Mouse (Mus musculus) common myeloid progenitor, adult 5-6 weeks (primary cell): ENCODE measurements around the gene Rgs13. TPM values are rescaled to one million over a fixed set of nuclear protein-coding genes. Genes with fewer than 3 reads are reported as not detected.

Experiments
- ATAC-seq: replicated peaks from 2 replicates; pipeline ENCODE4 v1.8.0; 2016; ENCODE audit warnings: low read depth, mild to moderate bottlenecking, moderate TSS enrichment, inconsistent platforms; ENCODE audit not compliant: poor library complexity, severe bottlenecking
- total RNA-seq: library from RNA; stranded (forward); fragments of 200-1000, 187-1606 nt; gene quantifications from 2 replicates; pipeline ENCODE4 v1.2.3, GENCODE M21; 2017

Rgs13 gene
- total RNA-seq: not detected in 2 replicates

- ATAC-seq: no peak
Observed at GRCm38 (mm10) chr1:144177166-144177565, at the start of gene Rgs13. Rgs13 (minus strand) TSS chr1:144177372.

DNA sequence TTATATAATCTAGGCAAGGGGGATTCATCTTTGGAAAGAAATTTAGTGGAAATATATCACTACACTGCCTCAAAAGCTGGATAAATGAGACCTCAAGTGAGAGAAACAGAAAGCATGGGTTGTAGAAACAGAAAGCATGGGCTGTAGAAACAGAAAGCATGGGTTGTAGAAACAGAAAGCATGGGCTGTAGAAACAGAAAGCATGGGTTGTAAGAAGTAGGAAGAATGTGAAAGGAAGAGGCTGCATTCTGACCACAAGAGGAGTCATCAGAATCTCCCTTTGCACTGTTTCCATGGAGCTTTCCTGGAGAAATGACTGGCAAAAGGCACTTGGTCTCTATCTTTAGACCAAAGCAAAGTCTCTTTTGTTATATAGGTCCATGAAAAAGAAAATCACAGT is 38.1 kb upstream of the Rgs13 start:
- ATAC-seq: peak; percentile 90

- ATAC-seq: no peak
Observed at GRCm38 (mm10) chr1:144210912-144211311, 33.7 kb upstream of the Rgs13 start.

DNA sequence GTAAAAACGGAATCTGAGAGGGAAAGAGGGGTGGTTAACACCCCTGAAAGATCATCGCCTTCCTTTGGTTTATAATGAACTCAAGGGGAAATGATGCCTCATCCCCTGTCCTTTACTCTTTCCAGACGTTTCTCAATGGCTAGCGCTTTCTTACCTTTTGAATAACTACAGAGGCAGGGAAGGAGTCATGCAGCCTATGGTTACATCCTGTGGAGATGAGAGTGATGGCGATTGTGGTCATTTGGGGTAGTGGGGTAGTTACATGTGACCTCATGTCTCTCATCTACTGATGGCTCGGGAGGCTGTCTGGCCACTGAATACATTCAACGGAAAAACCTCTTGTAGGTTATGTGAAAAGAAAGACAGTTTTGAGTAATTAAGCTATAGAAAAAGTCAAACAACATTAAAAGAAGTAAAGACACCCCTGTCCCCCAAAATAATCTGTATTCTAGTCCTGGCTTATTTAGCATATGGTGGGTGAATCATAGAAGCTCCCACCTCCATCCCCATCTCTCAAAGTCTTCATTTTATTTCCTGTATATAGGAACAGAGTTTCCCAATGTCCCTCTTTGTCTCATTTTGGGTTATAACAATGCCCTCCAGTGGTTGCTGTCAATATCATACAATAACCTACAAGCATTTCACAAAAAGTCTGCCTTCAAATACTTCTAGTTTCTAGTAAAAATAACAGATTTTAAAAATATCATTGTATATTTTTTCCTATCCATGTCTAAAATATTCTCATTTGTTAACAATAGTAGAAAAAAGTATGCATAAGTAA is 29.3 kb upstream of the Rgs13 start:
- ATAC-seq: 0 out of 2 replicates have a peak, but pooled peaks have one; percentile 16

GRCm38 (mm10) chr1:144204766-144205165 is 27.6 kb upstream of the Rgs13 start:
- ATAC-seq: no peak

DNA sequence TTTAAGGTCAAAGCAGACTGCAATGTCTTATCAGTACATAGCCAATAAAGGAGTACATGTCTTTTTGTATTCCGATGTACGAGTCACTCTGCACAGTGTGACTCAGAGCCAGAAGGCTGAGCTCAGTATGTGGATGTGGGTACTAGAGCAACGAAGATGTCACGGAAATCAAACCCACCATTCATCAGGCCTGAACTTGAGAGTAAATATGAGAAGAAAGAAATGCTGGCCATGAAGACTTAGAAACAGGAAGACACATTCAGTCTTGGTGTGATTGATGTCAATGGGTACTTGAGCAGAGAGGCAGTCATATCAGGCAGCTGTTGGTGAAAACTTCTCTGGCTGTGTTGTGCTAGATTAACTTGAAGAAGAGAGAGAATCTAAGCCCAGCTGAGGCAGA is 25.8 kb upstream of the Rgs13 start:
- peak; percentile 38 for ATAC-seq

DNA sequence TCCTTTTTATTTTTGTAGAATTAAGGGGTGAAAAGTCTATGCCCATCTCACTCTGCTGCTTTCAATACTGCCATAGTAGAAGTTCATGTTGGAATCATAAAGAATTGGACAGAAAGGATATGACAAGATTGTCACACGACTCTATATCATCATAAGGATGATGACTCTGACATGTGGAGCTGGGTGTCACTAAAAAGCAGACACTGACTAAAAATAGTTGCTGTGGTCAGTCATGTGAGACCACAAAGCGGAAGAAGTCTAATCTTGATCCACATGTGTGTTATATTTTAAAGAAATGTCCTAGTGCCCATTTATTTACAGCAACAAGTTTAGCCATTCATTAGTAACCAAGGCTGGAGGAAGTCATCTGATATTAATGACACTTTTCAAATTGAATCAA is 23.3 kb upstream of the Rgs13 start:
- peak; percentile 82 for ATAC-seq

DNA sequence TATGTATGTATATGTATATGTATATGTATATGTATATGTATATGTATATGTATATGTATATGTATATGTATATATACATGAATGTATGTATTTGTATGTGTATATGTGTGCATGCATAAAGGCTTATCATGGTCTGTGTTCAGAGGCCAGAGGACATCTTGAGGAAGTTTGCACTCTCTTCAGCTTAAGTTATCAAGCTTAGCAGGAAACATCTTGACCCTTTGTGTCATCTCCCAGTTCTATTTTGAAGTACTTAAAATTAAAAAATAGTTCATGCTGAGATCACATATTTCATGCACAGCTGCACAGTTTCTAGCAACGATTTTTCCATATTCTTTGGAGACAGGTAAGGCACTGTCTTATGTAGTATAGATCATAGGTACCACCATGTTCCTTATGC is 22.4 kb upstream of the Rgs13 start:
- ATAC-seq: peak; percentile 64

DNA sequence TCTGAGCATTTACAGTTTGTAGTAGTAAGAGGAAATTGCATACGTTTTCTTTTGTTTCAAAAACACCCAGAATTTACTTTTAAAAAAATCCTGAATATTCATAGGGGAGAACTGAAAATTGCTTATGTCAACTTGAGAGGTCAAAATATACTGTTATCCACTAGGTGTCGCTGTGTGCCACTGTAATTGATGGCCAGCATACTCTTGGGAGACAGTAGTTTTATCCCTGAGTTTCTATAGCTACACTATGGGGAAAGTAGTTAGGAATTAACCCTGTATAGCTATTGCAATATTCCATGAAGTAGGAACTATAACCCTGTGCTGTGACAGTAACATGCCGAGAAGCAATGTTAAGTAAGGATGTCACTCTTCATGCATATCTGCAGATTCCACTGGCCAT is 20.5 kb upstream of the Rgs13 start:
- peak; percentile 51 for ATAC-seq

DNA sequence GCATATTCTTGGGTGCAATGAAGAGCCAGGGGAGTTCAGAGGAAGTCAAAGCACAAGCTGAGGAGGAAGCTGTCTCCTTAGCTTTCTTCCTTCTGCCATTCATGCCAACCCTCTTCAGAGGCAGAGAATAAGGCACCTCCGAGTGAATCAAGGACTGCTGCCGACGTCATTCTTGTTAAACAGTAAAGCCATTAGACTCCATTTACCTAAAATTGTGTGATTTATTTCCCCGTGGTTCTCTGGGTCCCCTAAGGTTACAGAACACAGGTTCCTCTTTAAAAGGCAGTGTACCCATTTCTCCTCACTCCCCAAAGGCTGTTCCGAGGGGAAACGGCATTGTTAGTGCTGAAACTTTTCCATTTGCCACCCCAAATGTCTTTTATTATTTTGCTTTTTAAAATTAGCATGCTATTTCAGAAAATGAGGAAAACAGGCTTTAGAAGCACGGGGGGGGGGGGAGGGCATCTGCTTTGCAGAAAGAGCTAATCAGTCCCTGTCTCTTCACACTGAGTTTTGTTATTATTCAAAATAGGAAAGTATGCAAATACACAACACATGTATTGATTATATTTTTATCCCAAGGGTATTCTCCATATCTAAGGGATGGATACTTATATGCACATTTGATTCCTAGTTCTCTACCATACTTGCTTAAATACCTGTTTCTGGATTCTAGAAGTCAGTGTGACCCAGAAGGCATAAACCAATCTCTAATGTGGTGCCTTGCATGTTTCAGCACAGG is 9.7 kb upstream of the Rgs13 start:
- ATAC-seq: no peak

DNA sequence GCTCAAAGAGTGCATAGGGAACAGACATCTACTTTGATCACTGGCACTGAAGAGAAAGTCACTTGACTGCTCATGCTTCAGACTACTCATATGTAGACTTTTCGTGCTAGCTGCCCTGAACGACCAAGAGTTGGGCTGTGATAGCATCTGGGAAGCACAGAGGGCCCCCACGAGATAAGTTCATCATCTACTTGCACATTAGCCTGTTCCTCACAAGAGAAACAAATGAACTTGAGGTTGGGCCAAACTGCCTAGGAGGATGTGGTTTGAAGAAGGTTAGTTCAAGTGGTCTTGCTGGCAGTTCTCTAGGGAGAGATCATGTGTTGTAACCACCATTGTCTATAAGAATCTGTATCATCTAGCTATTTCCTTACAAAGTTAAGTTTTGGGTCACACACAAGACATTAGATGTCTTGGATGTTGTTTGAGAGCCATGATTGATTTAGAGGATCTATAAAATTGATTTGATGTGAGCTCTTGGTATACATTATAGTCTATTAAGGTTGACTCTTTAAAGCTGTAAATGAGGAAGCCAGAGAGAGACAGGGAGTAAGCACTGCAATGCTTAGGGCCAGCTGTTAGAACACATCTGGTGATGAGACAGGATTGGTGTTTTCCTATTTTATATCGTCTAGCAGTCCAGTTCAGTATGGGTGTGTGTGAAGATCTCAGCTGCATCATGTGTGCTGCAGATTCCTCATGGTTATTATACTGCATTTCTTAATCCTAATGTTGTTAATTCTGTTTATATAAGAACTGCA is 8.0 kb upstream of the Rgs13 start:
- ATAC-seq: peak; percentile 94

GRCm38 (mm10) chr1:144183622-144184021 is 6.5 kb upstream of the Rgs13 start:
- no peak for ATAC-seq

GRCm38 (mm10) chr1:144179559-144179958 is 2.4 kb upstream of the Rgs13 start:
- no peak for ATAC-seq

DNA sequence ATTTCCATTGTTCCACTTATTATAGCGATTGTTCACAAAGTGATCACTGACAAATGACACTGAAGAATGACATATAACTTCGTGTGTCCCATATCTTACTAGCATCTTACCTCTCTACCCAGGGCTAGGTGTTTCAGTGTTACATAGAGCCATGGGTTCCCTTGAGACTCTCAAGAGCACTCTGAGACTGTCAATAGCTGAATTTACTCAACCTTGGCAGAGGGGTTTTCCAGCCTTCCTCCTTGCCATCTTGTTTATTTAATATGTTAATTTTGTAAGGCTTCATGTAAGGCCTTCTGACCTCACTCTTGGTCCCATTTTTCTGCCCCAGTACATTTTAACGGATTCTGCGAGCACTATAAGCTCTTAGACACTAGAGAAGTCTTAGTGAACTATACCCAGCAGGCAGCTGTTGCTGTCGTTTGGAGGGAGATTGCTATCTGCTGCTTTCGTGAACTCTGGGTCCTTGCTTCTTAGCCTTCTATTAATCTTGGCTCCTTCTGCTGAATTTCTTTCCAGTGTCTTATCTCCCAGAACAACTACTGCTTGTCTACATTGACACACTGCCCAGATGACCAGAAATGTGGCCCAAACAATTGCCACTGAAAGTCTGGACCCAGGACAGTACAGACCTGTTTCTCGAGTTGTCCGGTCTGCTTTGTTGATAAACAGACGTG is 1.2 kb upstream of the Rgs13 start:
- ATAC-seq: no peak

- no peak for ATAC-seq
Observed at GRCm38 (mm10) chr1:144177620-144178019, 448 bp upstream of the Rgs13 start.

- no peak for ATAC-seq
Observed at GRCm38 (mm10) chr1:144174760-144175159, 2.4 kb downstream of the Rgs13 start.

- ATAC-seq: no peak
Observed at GRCm38 (mm10) chr1:144173568-144174036, 3.6 kb downstream of the Rgs13 start.

- no peak for ATAC-seq
Observed at GRCm38 (mm10) chr1:144168921-144169320, 8.3 kb downstream of the Rgs13 start.

GRCm38 (mm10) chr1:144167761-144168160 is 9.4 kb downstream of the Rgs13 start:
- no peak for ATAC-seq

DNA sequence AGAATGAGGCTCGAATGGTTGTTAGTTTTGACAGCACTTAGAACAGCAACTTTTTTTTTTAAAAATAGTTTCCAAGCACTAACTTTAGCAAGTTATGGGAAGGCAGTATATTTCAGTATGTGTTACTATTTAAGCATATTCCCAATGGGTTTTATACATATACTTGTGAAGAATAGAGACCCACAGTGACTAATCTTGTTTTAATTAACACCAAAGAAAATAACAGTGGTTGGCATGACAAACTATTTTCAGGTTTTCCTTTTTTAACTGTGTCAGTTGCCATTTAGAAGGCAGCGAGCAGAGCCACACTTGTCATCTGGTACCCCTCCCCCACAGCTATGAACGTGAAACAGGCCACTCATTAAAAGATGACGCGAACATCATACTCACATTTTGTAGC is 10.3 kb downstream of the Rgs13 start:
- ATAC-seq: no peak
